Mouse (Mus musculus): Measurements from ENCODE around the gene 1700123K08Rik. TPM values are rescaled to one million over a fixed set of nuclear protein-coding genes. Genes with fewer than 3 reads are reported as not detected.
"Not testable (repeated sequence)": the region's sequence is repeated elsewhere in the genome, so short reads cannot be mapped to it uniquely, and the experiment has no call there.

The 1700123K08Rik gene
- polyA plus RNA-seq (2015; fragmentation: Nextera tagmentation; extraction: Ambion mirVana): not detected in 2 replicates

GRCm38 (mm10) chr5:138564612-138565011, at the start of gene 1700123K08Rik:
Gene 1700123K08Rik, minus strand, starts transcription at chr5:138564712.
- H3K9ac ChIP-seq; H3K4me3 ChIP-seq; H3K9me3 ChIP-seq; H3K27ac ChIP-seq; ATAC-seq (ENCODE audit: borderline replicate concordance, extremely low read depth, low FRiP score, low TSS enrichment); H3K27me3 ChIP-seq; H3K4me1 ChIP-seq; H3K36me3 ChIP-seq; H3K4me2 ChIP-seq: not testable (repeated sequence)
- 70% methylated on average over 2 of the region's 2 CpGs for WGBS

- Histone ChIP-seq H3K9ac (no peak overlapping the region), H3K27ac (no peak overlapping the region), H3K36me3 (no peaks in the 10 kb centered on the region), H3K9me3 (0 out of 2 replicates have a peak, but pooled peaks cover 3% of the 10 kb centered on the region), H3K4me3 (no peak overlapping the region), H3K4me2 (no peak overlapping the region), H3K27me3 (no peaks in the 10 kb centered on the region), H3K4me1 (no peaks in the 10 kb centered on the region)
- WGBS: 86% methylated on average over 6 of the region's 6 CpGs
- no peak for ATAC-seq (ENCODE audit: borderline replicate concordance, extremely low read depth, low FRiP score, low TSS enrichment)
Measured at GRCm38 (mm10) chr5:138587396-138587795, 22.9 kb upstream of the 1700123K08Rik start.

GRCm38 (mm10) chr5:138571623-138572022, 7.1 kb upstream of the 1700123K08Rik start:
- H3K4me1 ChIP-seq: no peaks in the 10 kb centered on the region
- H3K27ac ChIP-seq: no peak overlapping the region
- H3K4me3 ChIP-seq: no peak overlapping the region
- no peaks in the 10 kb centered on the region for H3K9me3 ChIP-seq
- no peak overlapping the region for H3K9ac ChIP-seq
- no peak overlapping the region for H3K4me2 ChIP-seq
- no peak for ATAC-seq (ENCODE audit: borderline replicate concordance, extremely low read depth, low FRiP score, low TSS enrichment)
- WGBS: 46% methylated on average over 4 of the region's 4 CpGs
- H3K36me3 ChIP-seq: no peaks in the 10 kb centered on the region
- no peaks in the 10 kb centered on the region for H3K27me3 ChIP-seq

GRCm38 (mm10) chr5:138552718-138553117, 11.8 kb downstream of the 1700123K08Rik start:
- Histone ChIP-seq H3K27ac (no peak overlapping the region), H3K4me2 (no peak overlapping the region), H3K27me3 (no peaks in the 10 kb centered on the region), H3K9me3 (no peaks in the 10 kb centered on the region), H3K36me3 (no peaks in the 10 kb centered on the region), H3K4me3 (no peak overlapping the region), H3K9ac (no peak overlapping the region), H3K4me1 (no peaks in the 10 kb centered on the region)
- ATAC-seq (ENCODE audit: borderline replicate concordance, extremely low read depth, low FRiP score, low TSS enrichment): no peak
- 43% methylated on average over 1 of the region's 1 CpGs for WGBS

GRCm38 (mm10) chr5:138532491-138532890, 32.0 kb downstream of the 1700123K08Rik start:
- no peak overlapping the region for H3K27ac ChIP-seq
- no peaks in the 10 kb centered on the region for H3K36me3 ChIP-seq
- H3K9ac ChIP-seq: no peak overlapping the region
- H3K4me1 ChIP-seq: no peaks in the 10 kb centered on the region
- H3K4me3 ChIP-seq: no peak overlapping the region
- no peaks in the 10 kb centered on the region for H3K27me3 ChIP-seq
- ATAC-seq (ENCODE audit: borderline replicate concordance, extremely low read depth, low FRiP score, low TSS enrichment): no peak
- H3K9me3 ChIP-seq: no peaks in the 10 kb centered on the region
- WGBS: 89% methylated on average over 1 of the region's 1 CpGs
- no peak overlapping the region for H3K4me2 ChIP-seq

Small RNAs within 50 kb of the gene (microRNA-seq; reads per million reads assigned to microRNA genes)
- gene Gm24082: not detected

Other genes with a start within 250 kb of the 1700123K08Rik start
- 0.39 TPM in 1 of 2 replicates, not detected in the other for gene Pvrig, start 222.8 kb downstream of the 1700123K08Rik start, polyA plus RNA-seq (2015; fragmentation: Nextera tagmentation; extraction: Ambion mirVana)
- gene Zfp157, start 123.2 kb downstream of the 1700123K08Rik start, polyA plus RNA-seq (2015; fragmentation: Nextera tagmentation; extraction: Ambion mirVana): 33.3 and 36.1 TPM in 2 replicates
- gene Zfp68, start 55.0 kb upstream of the 1700123K08Rik start, polyA plus RNA-seq (2015; fragmentation: Nextera tagmentation; extraction: Ambion mirVana): 69.5 and 79.3 TPM in 2 replicates
- gene A430033K04Rik, start 58.1 kb upstream of the 1700123K08Rik start, polyA plus RNA-seq (2015; fragmentation: Nextera tagmentation; extraction: Ambion mirVana): 14.5 and 15.7 TPM in 2 replicates
- gene Fam20c, start 189.8 kb upstream of the 1700123K08Rik start, polyA plus RNA-seq (2015; fragmentation: Nextera tagmentation; extraction: Ambion mirVana): 6.1 and 6.2 TPM in 2 replicates